Mouse (Mus musculus): Measurements from ENCODE around the gene 4933428G20Rik.

DNA sequence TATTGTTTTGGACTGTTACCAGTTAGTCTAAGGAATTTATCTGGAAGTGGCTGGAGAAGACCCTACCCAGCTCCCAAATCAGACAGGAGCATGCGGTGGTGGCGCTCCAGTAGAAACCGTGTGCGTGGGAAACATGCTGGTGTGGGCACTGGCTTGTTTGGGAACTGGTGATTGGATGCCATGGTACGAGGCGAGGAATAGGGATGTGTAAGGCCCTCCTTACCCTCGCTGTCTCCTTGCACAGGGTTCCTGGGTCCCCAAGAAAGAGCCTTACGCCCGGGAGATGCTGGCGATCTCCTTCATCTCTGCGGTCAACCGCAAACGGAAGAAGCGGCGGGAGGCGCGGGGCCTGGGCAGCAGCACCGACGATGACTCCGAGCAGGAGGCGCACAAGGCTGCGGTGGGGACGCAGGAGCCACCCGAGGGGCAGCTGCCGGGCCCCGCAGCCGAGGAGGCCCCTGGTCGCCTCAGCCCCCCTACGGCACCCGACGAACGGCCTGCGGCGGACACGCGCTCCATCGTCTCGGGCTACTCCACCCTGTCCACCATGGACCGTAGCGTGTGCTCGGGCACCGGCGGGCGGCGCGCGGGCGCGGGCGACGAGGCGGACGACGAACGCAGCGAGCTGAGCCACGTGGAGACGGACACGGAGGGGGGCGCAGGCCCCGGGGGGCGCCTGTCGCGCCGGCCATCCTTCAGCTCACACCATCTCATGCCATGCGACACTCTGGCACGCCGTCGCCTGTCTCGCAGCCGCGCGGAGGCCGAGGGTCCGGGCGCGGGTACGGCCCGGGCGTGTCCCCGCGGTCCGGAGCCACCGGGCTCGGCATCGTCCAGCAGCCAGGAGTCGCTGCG lies at the start of gene 4933428G20Rik:
- TF ChIP-seq CTCF (IDR thresholded peaks at IDR 0.05; ENCODE audit: extremely low read depth, insufficient read length, insufficient replicate concordance, low read depth, low read length): no peak
- TF ChIP-seq POLR2A (IDR thresholded peaks at IDR 0.05; ENCODE audit: low read depth, low read length): no peak

Data from small intestine, adult 2 months (tissue).